Mouse (Mus musculus) heart, postnatal 0 days (tissue): Measurements from ENCODE around the gene Ercc1. TPM values are rescaled to one million over a fixed set of nuclear protein-coding genes. Genes with fewer than 3 reads are reported as not detected.

Experiments used
- ATAC-seq: fragments of 200-750 bp; cut with Nextera tagmentation; 2 replicates; pipeline ENCODE4 v1.8.0; 2017; ENCODE audit warnings: low read depth, moderate number of reproducible peaks, moderate library complexity; ENCODE audit not compliant: insufficient read depth
- DNase-seq: peaks from one replicate; pipeline ENCODE4 v3.0.0-alpha.2; 2016; ENCODE audit warnings: low spot score
- H3K27ac ChIP-seq: fragments of 300-500 bp; sonication (generic); 2 replicates; pipeline ENCODE4 v1.5.1; 2014; ENCODE audit warnings: low read depth, mild to moderate bottlenecking
- H3K27me3 ChIP-seq: fragments of 300-500 bp; sonication (generic); 2 replicates; pipeline ENCODE4 v1.6.1; 2014; ENCODE audit warnings: low read length, mixed read lengths; ENCODE audit not compliant: control insufficient read depth, insufficient read depth
- H3K36me3 ChIP-seq: fragments of 300-500 bp; sonication (generic); replicated peaks from 2 replicates; pipeline ENCODE4 v1.6.1; 2014; ENCODE audit warnings: low read length, mixed read lengths; ENCODE audit not compliant: control insufficient read depth, insufficient read depth
- H3K4me1 ChIP-seq: fragments of 300-500 bp; sonication (generic); 2 replicates; pipeline ENCODE4 v1.6.1; 2014; ENCODE audit warnings: antibody characterized with exemption; ENCODE audit not compliant: control insufficient read depth, insufficient read depth
- H3K4me2 ChIP-seq: fragments of 300-500 bp; sonication (generic); 2 replicates; pipeline ENCODE4 v1.6.1; 2014; ENCODE audit warnings: low read depth, mild to moderate bottlenecking, low read length, moderate library complexity
- H3K4me3 ChIP-seq: fragments of 300-500 bp; sonication (generic); 2 replicates; pipeline ENCODE4 v1.5.1; 2014; ENCODE audit warnings: low read depth, low read length
- H3K9ac ChIP-seq: fragments of 300-500 bp; sonication (generic); replicated peaks from 2 replicates; pipeline ENCODE4 v1.6.1; 2014; ENCODE audit warnings: low read depth, low read length, mixed read lengths
- H3K9me3 ChIP-seq: fragments of 300-500 bp; sonication (generic); replicated peaks from 2 replicates; pipeline ENCODE4 v1.6.1; 2016; ENCODE audit warnings: low read length; ENCODE audit not compliant: control insufficient read depth
- CTCF ChIP-seq: IDR thresholded peaks from 2 replicates; pipeline ENCODE4 v1.5.1; 2016; ENCODE audit warnings: antibody characterized with exemption, control low read depth, low read depth
- EP300 ChIP-seq: IDR thresholded peaks from 2 replicates; pipeline ENCODE4 v1.6.1; 2016; ENCODE audit warnings: antibody characterized with exemption, low read depth
- WGBS: fragments of 180-500 bp; shearing (Covaris S2); extraction: QIAGEN DNeasy Blood & Tissue Kit; methylation state at CpG from one replicate; pipeline ENCODE4 v1.1.7; 2014; 5-methylcytosine and 5-hydroxymethylcytosine counted together
- polyA plus RNA-seq: library from polyadenylated mRNA; unstranded; fragments of >200 nt; fragmentation: Nextera tagmentation; extraction: Ambion mirVana; gene quantifications from 2 replicates; pipeline ENCODE4 v1.2.1, GENCODE M21; 2015
- total RNA-seq: library from RNA; depleted of rRNA; stranded (reverse); fragments of >200 nt; gene quantifications from 2 replicates; pipeline ENCODE4 v1.2.3, GENCODE M21; 2014; ENCODE audit warnings: low replicate concordance

Gene Ercc1
- total and polyA plus RNA-seq, 2 experiments from 2014 or later, result 26.2 to 55.2 TPM

- no peak for TF ChIP-seq EP300
- TF ChIP-seq CTCF, result no peak
- Histone ChIP-seq H3K4me1 (peaks cover 19% of the 10 kb centered on the region; the same call in 1 of the 2 replicates), H3K36me3 (no peaks in the 10 kb centered on the region), H3K27ac (no peak overlapping the region), H3K9me3 (no peaks in the 10 kb centered on the region), H3K4me3 (no peak overlapping the region), H3K27me3 (no peaks in the 10 kb centered on the region), H3K4me2 (no peak overlapping the region), H3K9ac (no peak overlapping the region)
- DNase-seq, result no peak
- no peak for ATAC-seq
- 49% methylated on average over 7 of the region's 7 CpGs for WGBS
These were observed 6.0 kb upstream of the Ercc1 start for GRCm38 (mm10) chr7:19338596-19338995.

- Histone ChIP-seq H3K4me2 (peak overlapping the region; percentile 71), H3K27ac (peak overlapping the region; percentile 85), H3K36me3 (no peaks in the 10 kb centered on the region), H3K27me3 (no peaks in the 10 kb centered on the region), H3K9ac (no peak overlapping the region), H3K4me3 (peak overlapping the region; percentile 47), H3K4me1 (peaks cover 19% of the 10 kb centered on the region), H3K9me3 (no peaks in the 10 kb centered on the region)
- 10% methylated on average over 10 of the region's 10 CpGs for WGBS
- DNase-seq (no peak), ATAC-seq (no peak)
- TF ChIP-seq CTCF, result no peak
- no peak for TF ChIP-seq EP300
These were observed 3.3 kb upstream of the Ercc1 start for GRCm38 (mm10) chr7:19341250-19341649.

DNA sequence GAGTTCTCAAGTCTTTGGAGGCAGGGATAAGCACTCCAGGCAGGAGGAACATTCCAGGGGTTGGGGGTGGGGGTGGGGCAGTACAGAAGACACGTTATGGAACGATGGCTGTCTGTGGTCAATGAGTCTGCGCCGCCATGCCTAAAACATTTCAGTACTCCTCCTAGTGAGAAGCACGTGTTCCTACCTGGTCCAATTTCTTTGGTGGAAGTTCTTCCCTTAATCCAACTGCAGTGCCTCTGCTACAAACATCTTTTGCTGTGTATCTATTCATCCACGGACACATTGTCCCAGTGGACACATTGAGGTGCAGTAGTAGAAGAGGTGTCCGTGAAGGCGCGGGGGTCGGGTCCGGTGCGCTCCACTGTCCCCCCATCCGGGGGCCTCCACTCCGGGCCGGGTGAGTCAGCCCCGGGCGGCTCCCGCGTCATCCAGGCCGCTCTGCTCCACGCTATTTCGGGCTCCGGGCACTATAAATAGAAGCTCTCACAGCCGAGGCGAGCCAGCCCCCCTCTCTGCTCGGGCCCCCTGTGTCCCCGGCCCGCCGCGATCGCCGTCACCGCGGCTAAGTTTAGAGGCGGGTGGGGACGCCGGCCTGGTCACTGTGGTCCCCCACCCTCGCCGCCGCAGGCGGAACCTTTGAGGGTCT is 2.7 kb upstream of the Ercc1 start:
- Histone ChIP-seq H3K4me2 (peak overlapping the region; percentile 71), H3K4me3 (peak overlapping the region; percentile 47), H3K9ac (peak overlapping the region; percentile 15; the same call in 1 of the 2 replicates), H3K9me3 (no peaks in the 10 kb centered on the region), H3K27me3 (no peaks in the 10 kb centered on the region), H3K36me3 (no peaks in the 10 kb centered on the region), H3K27ac (peak overlapping the region; percentile 85), H3K4me1 (peaks cover 19% of the 10 kb centered on the region)
- DNase-seq (peak; percentile 87), ATAC-seq (peak; percentile 83)
- 0 out of 2 replicates have a peak, but pooled peaks have one; percentile 54 for TF ChIP-seq EP300
- no peak for TF ChIP-seq CTCF
- 2% methylated on average over 41 of the region's 41 CpGs for WGBS

DNA sequence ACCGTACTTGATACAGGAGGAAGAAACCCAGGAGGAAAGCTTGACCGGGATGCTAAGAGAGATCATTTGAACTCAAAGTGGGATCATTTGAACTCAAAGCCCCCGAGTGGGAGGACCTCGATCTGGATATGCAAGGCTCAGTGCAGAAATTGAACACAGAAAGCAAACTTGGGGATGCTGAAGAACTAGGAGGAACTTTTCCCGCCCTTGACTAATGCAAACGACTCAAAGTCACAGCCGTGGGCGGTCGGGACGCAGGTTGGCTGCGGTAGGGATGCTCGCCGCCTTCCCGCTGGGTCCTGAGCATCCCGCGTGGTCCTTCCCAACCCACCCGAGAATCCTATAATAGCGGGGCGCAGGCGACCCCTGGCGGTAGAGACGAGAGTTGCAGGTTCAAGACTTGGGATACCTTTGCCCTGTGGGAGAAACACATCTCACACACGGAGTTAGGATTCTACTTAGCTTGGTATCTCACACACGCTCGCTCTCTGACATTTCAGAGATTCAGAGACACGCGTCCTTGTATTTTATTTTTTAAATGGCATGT is 2.0 kb upstream of the Ercc1 start:
- Histone ChIP-seq H3K4me1 (peaks cover 19% of the 10 kb centered on the region), H3K27ac (peak overlapping the region; percentile 85), H3K9me3 (no peaks in the 10 kb centered on the region), H3K36me3 (no peaks in the 10 kb centered on the region), H3K9ac (peak overlapping the region; percentile 15; the same call in 1 of the 2 replicates), H3K27me3 (no peaks in the 10 kb centered on the region), H3K4me2 (peak overlapping the region; percentile 71), H3K4me3 (peak overlapping the region; percentile 47)
- ATAC-seq, result peak; percentile 54
- 1% methylated on average over 27 of the region's 27 CpGs for WGBS
- TF ChIP-seq EP300 (no peak), CTCF (peak; percentile 98)
- peak; percentile 84 for DNase-seq

DNA sequence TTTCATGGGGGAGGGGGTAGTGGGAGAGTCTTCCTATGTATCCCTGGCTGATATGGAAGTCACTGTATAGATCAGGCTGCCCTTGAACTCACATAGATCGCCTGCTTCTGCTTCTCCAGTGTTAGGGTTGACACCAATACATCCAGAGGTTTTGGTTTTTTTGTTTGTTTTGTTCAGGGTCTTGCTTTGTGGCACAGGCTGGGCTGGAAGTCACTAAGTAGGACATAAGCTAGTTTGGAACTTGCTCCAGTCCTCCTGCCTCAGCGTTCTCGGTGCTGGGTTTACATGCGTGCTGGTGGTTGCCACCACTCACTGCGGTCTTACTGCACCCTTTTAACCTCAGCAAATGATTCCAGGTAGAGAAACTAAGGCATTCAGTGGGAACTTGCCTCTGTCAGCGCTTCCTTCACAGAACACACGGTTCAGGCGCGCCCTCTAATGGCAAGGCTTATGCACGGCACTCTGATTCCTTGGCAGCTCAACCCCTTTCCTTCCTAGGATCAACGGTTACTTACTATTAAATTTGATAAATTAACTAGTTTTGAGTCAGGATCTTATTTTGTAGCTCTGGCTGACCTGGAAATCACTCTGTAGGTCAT is 1.3 kb upstream of the Ercc1 start:
- DNase-seq, result peak; percentile 78
- under 1% methylated on average over 11 of the region's 11 CpGs for WGBS
- Histone ChIP-seq H3K4me2 (peak overlapping the region; percentile 4; the same call in 1 of the 2 replicates), H3K36me3 (peaks cover 1% of the 10 kb centered on the region; the same call in 1 of the 2 replicates), H3K27me3 (no peaks in the 10 kb centered on the region), H3K9me3 (no peaks in the 10 kb centered on the region), H3K4me1 (peaks cover 19% of the 10 kb centered on the region), H3K9ac (no peak overlapping the region), H3K4me3 (no peak overlapping the region), H3K27ac (no peak overlapping the region; the same call in 1 of the 2 replicates)
- TF ChIP-seq CTCF (peak; percentile 93), EP300 (no peak)
- ATAC-seq, result no peak
